Mouse (Mus musculus) midbrain, postnatal 0 days (tissue): ENCODE data around the gene Uso1. TPM values are rescaled to one million over a fixed set of nuclear protein-coding genes. Genes with fewer than 3 reads are reported as not detected.

Source experiments
- ATAC-seq: fragments of 200-750 bp; cut with Nextera tagmentation; 2 replicates; pipeline ENCODE4 v1.8.0; 2017; ENCODE audit warnings: moderate number of reproducible peaks, mild to moderate bottlenecking, moderate TSS enrichment, moderate library complexity; ENCODE audit not compliant: low FRiP score
- DNase-seq: peaks from one replicate; pipeline ENCODE4 v3.0.0-alpha.2; 2015; ENCODE audit warnings: low spot score
- H3K27ac ChIP-seq: fragments of 300-500 bp; sonication (generic); 2 replicates; pipeline ENCODE4 v1.5.1; 2014; ENCODE audit warnings: low read depth, mild to moderate bottlenecking, low read length, mixed read lengths
- H3K27me3 ChIP-seq: fragments of 300-500 bp; sonication (generic); 2 replicates; pipeline ENCODE4 v1.6.1; 2014; ENCODE audit warnings: low read length, control low read depth, mixed read lengths; ENCODE audit not compliant: insufficient read depth
- H3K36me3 ChIP-seq: fragments of 300-500 bp; sonication (generic); 2 replicates; pipeline ENCODE4 v1.6.1; 2014; ENCODE audit warnings: low read length, control low read depth, mixed read lengths; ENCODE audit not compliant: insufficient read depth
- H3K4me1 ChIP-seq: fragments of 300-500 bp; sonication (generic); 2 replicates; pipeline ENCODE4 v1.6.1; 2014; ENCODE audit warnings: mild to moderate bottlenecking, control low read depth, antibody characterized with exemption, low read length, mixed read lengths; ENCODE audit not compliant: insufficient read depth
- H3K4me2 ChIP-seq: fragments of 300-500 bp; sonication (generic); 2 replicates; pipeline ENCODE4 v1.6.1; 2014; ENCODE audit warnings: low read depth, mild to moderate bottlenecking, low read length, mixed read lengths; ENCODE audit not compliant: poor library complexity, severe bottlenecking
- H3K4me3 ChIP-seq: fragments of 300-500 bp; sonication (generic); 2 replicates; pipeline ENCODE4 v1.5.1; 2014; ENCODE audit warnings: low read depth, mild to moderate bottlenecking, low read length, moderate library complexity
- H3K9ac ChIP-seq: fragments of 300-500 bp; sonication (generic); replicated peaks from 2 replicates; pipeline ENCODE4 v1.6.1; 2014; ENCODE audit warnings: mild to moderate bottlenecking, low read length, moderate library complexity, mixed read lengths; ENCODE audit not compliant: poor library complexity, severe bottlenecking
- H3K9me3 ChIP-seq: fragments of 300-500 bp; sonication (generic); 2 replicates; pipeline ENCODE4 v1.6.1; 2016; ENCODE audit warnings: low read length, control low read depth
- CTCF ChIP-seq: IDR thresholded peaks from 2 replicates; pipeline ENCODE4 v1.5.1; 2016; ENCODE audit warnings: antibody characterized with exemption, mild to moderate bottlenecking
- WGBS: fragments of 180-500 bp; shearing (Covaris S2); extraction: QIAGEN DNeasy Blood & Tissue Kit; methylation state at CpG from one replicate; pipeline ENCODE4 v1.1.7; 2014; 5-methylcytosine and 5-hydroxymethylcytosine counted together
- polyA plus RNA-seq: library from polyadenylated mRNA; unstranded; fragments of >200 nt; fragmentation: Nextera tagmentation; extraction: Ambion mirVana; gene quantifications from 2 replicates; pipeline ENCODE4 v1.2.1, GENCODE M21; 2015
- total RNA-seq: library from RNA; depleted of rRNA; stranded (reverse); fragments of >200 nt; gene quantifications from 2 replicates; pipeline ENCODE4 v1.2.3, GENCODE M21; 2014

Uso1 gene
- total and polyA plus RNA-seq, 2 experiments from 2014 or later, result 22.4 to 27.0 TPM

- Histone ChIP-seq H3K36me3 (no peaks in the 10 kb centered on the region), H3K9ac (no peak overlapping the region), H3K27me3 (no peaks in the 10 kb centered on the region), H3K4me2 (no peak overlapping the region), H3K27ac (no peak overlapping the region), H3K9me3 (no peaks in the 10 kb centered on the region), H3K4me1 (no peaks in the 10 kb centered on the region), H3K4me3 (no peak overlapping the region)
- TF ChIP-seq CTCF, result no peak
- ATAC-seq (no peak), DNase-seq (no peak)
- WGBS, result 93% methylated on average over 3 of the region's 3 CpGs
These were observed 10.5 kb downstream of the Uso1 start for GRCm38 (mm10) chr5:92148248-92148647.

GRCm38 (mm10) chr5:92149330-92149982, 11.7 kb downstream of the Uso1 start:
- H3K9me3 ChIP-seq, result no peaks in the 10 kb centered on the region
- no peaks in the 10 kb centered on the region for H3K4me1 ChIP-seq
- H3K27ac ChIP-seq, result no peak overlapping the region
- no peaks in the 10 kb centered on the region for H3K27me3 ChIP-seq
- no peak for TF ChIP-seq CTCF
- no peak overlapping the region for H3K9ac ChIP-seq
- 0 out of 2 replicates have a peak, but pooled peaks cover 2% of the 10 kb centered on the region for H3K36me3 ChIP-seq
- DNase-seq, result no peak
- H3K4me3 ChIP-seq, result no peak overlapping the region
- ATAC-seq, result no peak
- WGBS, result 92% methylated on average over 5 of the region's 5 CpGs
- H3K4me2 ChIP-seq, result no peak overlapping the region

DNA sequence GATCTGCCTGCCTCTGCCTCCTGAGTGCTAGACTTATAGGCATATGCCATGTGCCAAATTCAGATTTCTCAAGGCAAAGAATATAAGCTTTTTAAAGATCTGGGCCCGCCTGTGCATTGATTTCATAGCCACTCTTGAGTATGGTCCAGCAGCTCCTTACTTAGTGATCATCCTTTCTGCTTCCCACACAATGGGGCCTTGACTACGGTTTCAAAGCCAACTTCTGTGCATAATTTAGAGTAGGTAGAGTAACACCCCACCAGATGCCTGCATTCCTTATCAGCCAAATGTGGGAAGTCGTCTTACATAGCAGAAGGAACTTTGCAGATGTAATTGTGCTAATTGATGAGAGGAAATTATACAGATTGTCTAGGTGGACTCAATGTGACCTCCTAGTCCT, 17.1 kb downstream of the Uso1 start:
- no peaks in the 10 kb centered on the region for H3K4me1 ChIP-seq
- no peak overlapping the region for H3K4me2 ChIP-seq
- H3K4me3 ChIP-seq, result no peak overlapping the region
- H3K27ac ChIP-seq, result no peak overlapping the region
- DNase-seq (no peak), ATAC-seq (no peak)
- H3K27me3 ChIP-seq, result no peaks in the 10 kb centered on the region
- no peak for TF ChIP-seq CTCF
- no peak overlapping the region for H3K9ac ChIP-seq
- 92% methylated on average over 3 of the region's 3 CpGs for WGBS
- H3K9me3 ChIP-seq, result no peaks in the 10 kb centered on the region
- H3K36me3 ChIP-seq, result peaks cover 4% of the 10 kb centered on the region; the same call in 1 of the 2 replicates

- Histone ChIP-seq H3K27me3 (no peaks in the 10 kb centered on the region), H3K9me3 (no peaks in the 10 kb centered on the region), H3K36me3 (peaks cover 27% of the 10 kb centered on the region), H3K4me2 (no peak overlapping the region), H3K27ac (no peak overlapping the region), H3K4me1 (no peaks in the 10 kb centered on the region), H3K9ac (no peak overlapping the region), H3K4me3 (no peak overlapping the region)
- DNase-seq, result no peak
- ATAC-seq, result no peak
- no peak for TF ChIP-seq CTCF
- WGBS, result 94% methylated on average over 6 of the region's 6 CpGs
These were observed 28.2 kb downstream of the Uso1 start for GRCm38 (mm10) chr5:92165976-92166375.

- Histone ChIP-seq H3K4me2 (no peak overlapping the region), H3K36me3 (peaks cover 33% of the 10 kb centered on the region), H3K4me3 (no peak overlapping the region), H3K9me3 (no peaks in the 10 kb centered on the region), H3K4me1 (no peaks in the 10 kb centered on the region), H3K27me3 (no peaks in the 10 kb centered on the region), H3K9ac (no peak overlapping the region), H3K27ac (no peak overlapping the region)
- no peak for DNase-seq
- TF ChIP-seq CTCF, result no peak
- no peak for ATAC-seq
- 91% methylated on average over 8 of the region's 8 CpGs for WGBS
These were observed 45.5 kb downstream of the Uso1 start for GRCm38 (mm10) chr5:92183071-92183830.

- DNase-seq, result no peak
- H3K27ac ChIP-seq, result no peak overlapping the region
- no peak for ATAC-seq
- no peak overlapping the region for H3K9ac ChIP-seq
- H3K36me3 ChIP-seq, result peaks cover 37% of the 10 kb centered on the region
- H3K4me2 ChIP-seq, result no peak overlapping the region
- no peaks in the 10 kb centered on the region for H3K27me3 ChIP-seq
- TF ChIP-seq CTCF, result no peak
- no peak overlapping the region for H3K4me3 ChIP-seq
- H3K4me1 ChIP-seq, result no peaks in the 10 kb centered on the region
- 97% methylated on average over 7 of the region's 7 CpGs for WGBS
- H3K9me3 ChIP-seq, result no peaks in the 10 kb centered on the region
These were observed 51.2 kb downstream of the Uso1 start for GRCm38 (mm10) chr5:92188881-92189483.
